Mouse (Mus musculus) cerebellum, postnatal 25 days (tissue): ENCODE results near the gene Cltb.

Experiments
- DNase-seq, 2 experiments: peaks; one replicate each; pipeline ENCODE4 v3.0.0; 2021; ENCODE audit warnings: mixed read lengths in 2 of 2

Gene Cltb

GRCm38 (mm10) chr13:54564232-54565200 is 46.6 kb downstream of the Cltb start:
- peak in 1 of 2 experiments; percentile 51 for DNase-seq

- no peak for DNase-seq
Measured at GRCm38 (mm10) chr13:54562562-54562961, 48.6 kb downstream of the Cltb start.

GRCm38 (mm10) chr13:54560608-54561007 is 50.5 kb downstream of the Cltb start:
- DNase-seq = no peak

- DNase-seq = no peak
Measured at GRCm38 (mm10) chr13:54559656-54560055, 51.5 kb downstream of the Cltb start.

GRCm38 (mm10) chr13:54557652-54558051 is 53.5 kb downstream of the Cltb start:
- DNase-seq = no peak

- DNase-seq = peak; percentile 95
Measured at GRCm38 (mm10) chr13:54556796-54557195, 54.3 kb downstream of the Cltb start.

- DNase-seq = no peak
Measured at GRCm38 (mm10) chr13:54556176-54556575, 55.0 kb downstream of the Cltb start.

- no peak for DNase-seq
Measured at GRCm38 (mm10) chr13:54548036-54548435, 63.1 kb downstream of the Cltb start.
